Mouse (Mus musculus) small intestine, adult 2 months (tissue): ENCODE data around the gene Ap4b1.

Experiments
- CTCF ChIP-seq: fragments of 200-500 bp; IDR thresholded peaks from 2 replicates; pipeline ENCODE4 v1.5.1; 2012; ENCODE audit warnings: low read depth, mild to moderate bottlenecking, control low read depth, inconsistent platforms, low read length, moderate library complexity, mixed read lengths; ENCODE audit not compliant: insufficient replicate concordance, insufficient read length; ENCODE audit errors: extremely low read depth
- POLR2A ChIP-seq: fragments of 200-500 bp; IDR thresholded peaks from 2 replicates; pipeline ENCODE4 v1.6.1; 2012; ENCODE audit warnings: low read depth, mild to moderate bottlenecking, control low read depth, inconsistent platforms, low read length, moderate library complexity

- TF ChIP-seq CTCF (no peak), POLR2A (no peak)
Observed at GRCm38 (mm10) chr3:103796389-103796788, 12.9 kb upstream of the Ap4b1 start.
